Mouse (Mus musculus) CD4-positive helper T cell, adult 2 months (primary cell): Measurements from ENCODE around the gene Srpr.

Experiments used
- DNase-seq: peaks from one replicate; pipeline ENCODE4 v3.0.0-alpha.2; 2012; ENCODE audit warnings: low read depth, missing footprints, low spot score

Srpr gene

DNA sequence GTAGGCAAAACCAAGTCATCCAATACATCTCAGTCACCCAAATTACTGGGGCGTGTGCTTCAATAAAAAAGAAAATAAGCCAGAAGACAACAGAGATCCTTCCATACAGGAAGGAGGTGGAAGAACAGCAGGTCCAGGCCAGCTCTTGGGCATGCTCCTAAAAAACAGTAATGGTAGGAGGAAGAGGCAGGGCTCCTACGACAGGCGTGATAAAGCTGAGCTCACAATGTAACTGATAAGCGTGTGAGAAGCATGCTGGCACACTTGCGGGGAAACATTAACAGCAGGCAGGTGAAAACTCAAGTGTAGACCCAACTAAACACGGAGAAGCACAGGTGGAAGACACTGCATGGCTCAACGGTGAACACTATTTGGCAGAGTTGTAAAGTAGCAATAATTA is 57.4 kb downstream of the Srpr start:
- DNase-seq: no peak

DNA sequence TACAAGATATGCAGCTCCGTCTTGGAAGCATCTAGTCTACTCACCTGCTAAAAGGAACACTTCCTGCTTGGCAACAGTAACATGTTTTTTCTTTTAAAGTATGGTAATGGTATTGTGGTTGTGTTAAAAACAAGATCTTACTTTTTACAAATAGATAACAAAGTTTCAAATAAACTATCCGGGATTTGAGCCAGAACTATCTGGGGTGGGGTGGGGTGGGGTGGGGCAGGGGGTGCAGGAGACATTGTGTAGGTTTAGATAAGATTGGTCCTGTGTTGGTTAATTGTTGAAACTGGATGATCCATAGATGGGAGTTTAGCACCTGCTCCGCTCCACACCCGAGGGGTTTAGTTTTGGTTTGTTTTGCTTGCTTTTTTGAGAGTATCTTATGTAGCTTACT is 62.4 kb downstream of the Srpr start:
- no peak for DNase-seq

GRCm38 (mm10) chr9:35263431-35263830 is 63.5 kb downstream of the Srpr start:
- DNase-seq: no peak

GRCm38 (mm10) chr9:35264509-35264908 is 64.5 kb downstream of the Srpr start:
- no peak for DNase-seq

GRCm38 (mm10) chr9:35267146-35267975 is 67.4 kb downstream of the Srpr start, which contains the start of the genes Fam118b and Rpusd4:
Gene Fam118b (minus strand): TSS chr9:35267805.
Gene Rpusd4 (plus strand): TSS chr9:35267865.
- DNase-seq: peak; percentile 95

GRCm38 (mm10) chr9:35267976-35268715 is 68.2 kb downstream of the Srpr start:
- no peak for DNase-seq

GRCm38 (mm10) chr9:35277855-35278365 is 77.9 kb downstream of the Srpr start:
- no peak for DNase-seq

- DNase-seq: no peak
Observed at GRCm38 (mm10) chr9:35278451-35278850, 78.5 kb downstream of the Srpr start.

DNA sequence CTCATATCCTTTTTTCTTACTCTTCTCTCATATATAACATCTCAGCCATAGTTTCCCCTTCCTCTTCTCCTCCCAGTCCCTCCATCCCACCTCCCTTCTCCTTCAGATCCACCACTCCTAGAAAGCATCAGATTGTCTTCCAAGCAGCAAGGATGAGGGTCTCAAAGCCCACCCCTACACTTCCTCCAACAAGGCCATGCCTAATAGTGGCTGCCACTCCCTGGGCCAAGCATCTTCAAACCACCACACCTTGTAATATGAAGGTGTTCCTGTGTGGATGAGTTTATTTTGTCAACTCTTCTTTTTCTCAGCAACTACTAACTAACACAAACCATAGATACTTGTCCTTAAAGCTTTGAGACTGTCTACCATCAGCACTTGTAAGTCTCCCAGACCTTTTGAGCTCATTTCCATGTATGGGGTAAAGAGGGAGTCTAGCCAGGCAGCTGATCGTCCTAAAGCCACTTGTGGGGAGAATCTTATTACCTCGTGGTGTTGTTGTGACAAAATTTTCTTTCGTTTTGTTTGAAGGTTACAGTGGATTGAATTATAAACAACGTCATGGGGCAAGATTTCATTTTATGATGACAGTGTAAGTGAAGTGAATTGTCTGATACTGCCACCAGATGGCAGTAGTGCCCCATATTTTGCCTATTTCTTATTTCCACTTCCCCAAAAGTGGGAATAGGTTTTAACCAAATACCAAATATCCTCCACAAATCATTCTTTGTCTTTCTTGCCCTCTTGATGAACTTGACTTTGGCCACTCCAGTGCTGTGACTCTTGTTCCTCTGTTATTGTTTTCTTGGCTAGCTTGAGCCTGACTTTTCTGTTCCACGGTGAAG is 82.3 kb downstream of the Srpr start:
- peak; percentile 72 for DNase-seq

- no peak for DNase-seq
Observed at GRCm38 (mm10) chr9:35282851-35283200, 82.9 kb downstream of the Srpr start.

- DNase-seq: no peak
Observed at GRCm38 (mm10) chr9:35283415-35284069, 83.6 kb downstream of the Srpr start.

DNA sequence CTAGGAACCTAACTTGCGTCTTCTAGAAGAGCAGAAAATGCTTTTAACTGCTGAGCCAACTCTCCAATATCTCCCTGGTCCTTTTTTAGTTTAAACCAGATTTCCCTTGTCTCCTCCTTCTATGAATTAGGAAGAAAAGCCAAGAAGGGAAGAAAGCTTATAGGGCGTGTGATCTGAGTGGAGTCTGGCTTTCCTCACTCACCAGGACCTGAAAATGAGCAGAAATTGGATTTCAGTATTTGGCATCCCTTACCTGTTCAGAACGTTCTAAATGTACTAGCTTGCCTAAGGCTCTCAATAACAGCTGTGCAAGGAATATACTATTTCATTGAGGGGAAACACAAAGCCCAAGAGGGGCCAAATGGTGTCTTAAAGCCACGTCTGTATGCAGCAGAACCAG is 84.4 kb downstream of the Srpr start:
- DNase-seq: no peak

GRCm38 (mm10) chr9:35286351-35286750 is 86.4 kb downstream of the Srpr start:
- no peak for DNase-seq

- DNase-seq: no peak
Observed at GRCm38 (mm10) chr9:35289992-35290391, 90.0 kb downstream of the Srpr start.

DNA sequence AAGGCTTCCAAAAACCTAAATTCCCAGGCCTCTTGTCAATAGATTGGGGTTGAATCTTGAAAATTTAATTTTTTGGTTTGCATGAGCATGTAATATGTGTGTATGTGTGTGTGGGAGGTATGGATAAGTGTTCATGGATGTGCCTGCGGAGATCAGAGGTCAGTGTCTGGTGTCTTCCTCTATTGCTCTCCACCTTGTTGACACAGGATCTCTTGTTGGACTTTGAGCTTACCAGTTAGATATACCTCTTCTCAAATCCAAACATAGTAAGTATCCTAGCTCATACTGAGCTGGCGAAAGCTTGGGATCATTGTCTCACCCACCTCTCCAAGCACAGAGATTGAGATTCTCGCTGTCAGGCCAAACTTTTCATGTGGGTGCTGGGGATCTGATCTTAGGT is 90.4 kb downstream of the Srpr start:
- DNase-seq: no peak

DNA sequence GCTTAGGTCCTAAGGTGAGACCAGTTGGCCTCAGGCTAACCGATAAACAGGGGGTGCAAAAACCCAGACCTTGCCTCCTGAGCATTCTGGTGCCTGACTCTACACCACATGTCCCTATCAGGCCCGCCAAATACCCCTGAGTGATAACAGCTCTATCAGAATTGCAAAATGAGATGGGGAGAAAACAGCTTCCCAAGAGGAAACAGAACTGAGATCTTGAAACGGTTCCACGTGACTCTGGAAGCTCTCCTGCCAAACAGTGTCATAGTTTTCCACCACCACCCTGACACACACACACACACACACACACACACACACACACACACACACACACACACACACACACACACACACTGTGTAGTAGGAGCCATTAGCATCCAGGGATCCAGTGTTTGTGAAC is 90.9 kb downstream of the Srpr start:
- DNase-seq: no peak

- no peak for DNase-seq
Observed at GRCm38 (mm10) chr9:35293465-35293864, 93.5 kb downstream of the Srpr start.
